Mouse (Mus musculus): Measurements from ENCODE around the gene Fmo1. TPM values are rescaled to one million over a fixed set of nuclear protein-coding genes. Genes with fewer than 3 reads are reported as not detected.

Gene Fmo1
- total and polyA plus RNA-seq, 3 experiments: 1.8 TPM; not detected in 2

DNA sequence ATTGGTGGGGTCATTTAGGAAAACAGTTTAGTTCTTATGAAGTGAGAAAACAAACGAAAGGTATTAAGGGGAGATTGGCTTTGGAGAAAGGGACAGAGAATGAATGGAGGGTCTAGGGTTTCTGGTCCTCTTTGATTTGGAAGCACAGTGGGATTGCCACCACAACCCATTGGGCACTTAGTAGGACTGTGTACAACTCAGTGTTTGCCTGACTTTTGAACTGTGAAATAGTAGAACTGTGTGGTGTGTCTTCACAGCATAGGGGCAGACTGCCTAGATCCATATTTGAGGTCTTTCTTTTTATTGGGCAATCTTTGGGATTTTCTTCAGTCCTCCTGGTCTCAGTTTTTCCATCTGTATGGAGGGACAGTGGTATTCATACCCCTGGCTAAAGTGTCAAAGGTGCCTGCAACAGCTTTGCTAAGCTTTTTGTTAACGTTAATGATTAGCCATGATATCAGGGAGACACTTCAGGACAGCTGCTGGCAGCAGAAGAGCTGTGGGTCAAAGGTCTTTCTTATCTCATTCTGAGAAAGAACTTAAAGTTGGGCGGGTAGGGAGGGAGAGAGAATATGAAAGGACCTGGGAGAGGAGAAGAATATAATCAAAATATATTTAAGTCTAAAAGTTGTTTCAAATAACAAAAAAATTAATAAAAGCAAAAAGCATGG, 12.5 kb downstream of the Fmo1 start:
- H3K4me3 ChIP-seq (ENCODE audit: control insufficient read depth in 1 of 2, insufficient read depth in 1 of 2, low read depth in 2 of 2, low read length in 2 of 2): no peak overlapping the region
- H3K36me3 ChIP-seq (ENCODE audit: control insufficient read depth in 1 of 2, insufficient read depth in 2 of 2, low read length in 2 of 2): no peaks in the 10 kb centered on the region
- H3K79me2 ChIP-seq (ENCODE audit: control insufficient read depth, insufficient read depth, low read length, poor library complexity): no peaks in the 10 kb centered on the region
- H3K9ac ChIP-seq (ENCODE audit: control insufficient read depth, low read depth, low read length, poor library complexity, severe bottlenecking): no peak overlapping the region
- no peak for TF ChIP-seq ZKSCAN1 (IDR thresholded peaks at IDR 0.05; ENCODE audit: low read depth, low read length)
- TF ChIP-seq ZC3H11A (IDR thresholded peaks at IDR 0.05; ENCODE audit: low read depth, low read length): no peak
- TF ChIP-seq MYB (IDR thresholded peaks at IDR 0.05; ENCODE audit: low read depth, low read length): no peak
- no peak for TF ChIP-seq ZMIZ1 (IDR thresholded peaks at IDR 0.05; ENCODE audit: low read depth, low read length)
- no peak for TF ChIP-seq MAX (IDR thresholded peaks at IDR 0.05; ENCODE audit: low read length)
- TF ChIP-seq MAFK (IDR thresholded peaks at IDR 0.05; ENCODE audit: borderline replicate concordance, low read depth, low read length): no peak
- TF ChIP-seq CHD1 (IDR thresholded peaks at IDR 0.05; ENCODE audit: low read depth, low read length): no peak
- no peak for TF ChIP-seq ZNF384 (IDR thresholded peaks at IDR 0.05; ENCODE audit: low read depth, low read length)
- TF ChIP-seq USF2 (IDR thresholded peaks at IDR 0.05; ENCODE audit: borderline replicate concordance in 1 of 2, insufficient read depth in 1 of 2, low read depth in 1 of 2, low read length in 2 of 2): no peak
- TF ChIP-seq ETS1 (IDR thresholded peaks at IDR 0.05; ENCODE audit: low read depth, low read length): no peak
- H3K4me1 ChIP-seq (ENCODE audit: control insufficient read depth in 1 of 2, insufficient read depth in 2 of 2, low read length in 2 of 2): no peaks in the 10 kb centered on the region
- H3K27ac ChIP-seq (ENCODE audit: control insufficient read depth, low read depth, low read length): no peak overlapping the region
- H3K27me3 ChIP-seq (ENCODE audit: control insufficient read depth in 1 of 2, insufficient read depth in 2 of 2, low read length in 2 of 2): no peaks in the 10 kb centered on the region
- no peak for DNase-seq (ENCODE audit: low read depth, low spot score)
- H3K9me3 ChIP-seq (replicated peaks; ENCODE audit: insufficient read depth, low read length): no peaks in the 10 kb centered on the region

GRCm38 (mm10) chr1:162847554-162847953, 18.9 kb downstream of the Fmo1 start:
- no peak overlapping the region for H3K27ac ChIP-seq (ENCODE audit: control insufficient read depth, low read depth, low read length)
- H3K4me1 ChIP-seq (ENCODE audit: control insufficient read depth in 1 of 2, insufficient read depth in 2 of 2, low read length in 2 of 2): no peaks in the 10 kb centered on the region
- no peaks in the 10 kb centered on the region for H3K27me3 ChIP-seq (ENCODE audit: control insufficient read depth in 1 of 2, insufficient read depth in 2 of 2, low read length in 2 of 2)
- no peaks in the 10 kb centered on the region for H3K9me3 ChIP-seq (replicated peaks; ENCODE audit: insufficient read depth, low read length)
- H3K9ac ChIP-seq (ENCODE audit: control insufficient read depth, low read depth, low read length, poor library complexity, severe bottlenecking): no peak overlapping the region
- TF ChIP-seq ZC3H11A (IDR thresholded peaks at IDR 0.05; ENCODE audit: low read depth, low read length) (no peak), RAD21 (IDR thresholded peaks at IDR 0.05; ENCODE audit: low read depth, low read length) (no peak), USF2 (IDR thresholded peaks at IDR 0.05; ENCODE audit: borderline replicate concordance in 1 of 2, insufficient read depth in 1 of 2, low read depth in 1 of 2, low read length in 2 of 2) (no peak)
- no peaks in the 10 kb centered on the region for H3K79me2 ChIP-seq (ENCODE audit: control insufficient read depth, insufficient read depth, low read length, poor library complexity)
- no peak overlapping the region for H3K4me3 ChIP-seq (ENCODE audit: control insufficient read depth in 1 of 2, insufficient read depth in 1 of 2, low read depth in 2 of 2, low read length in 2 of 2)
- H3K36me3 ChIP-seq (ENCODE audit: control insufficient read depth in 1 of 2, insufficient read depth in 2 of 2, low read length in 2 of 2): no peaks in the 10 kb centered on the region
- DNase-seq (ENCODE audit: low read depth, low spot score): no peak

- H3K9ac ChIP-seq (ENCODE audit: control insufficient read depth, low read depth, low read length, poor library complexity, severe bottlenecking): no peak overlapping the region
- no peaks in the 10 kb centered on the region for H3K79me2 ChIP-seq (ENCODE audit: control insufficient read depth, insufficient read depth, low read length, poor library complexity)
- no peak for DNase-seq (ENCODE audit: low read depth, low spot score)
- H3K9me3 ChIP-seq (replicated peaks; ENCODE audit: insufficient read depth, low read length): no peaks in the 10 kb centered on the region
- no peaks in the 10 kb centered on the region for H3K36me3 ChIP-seq (ENCODE audit: control insufficient read depth in 1 of 2, insufficient read depth in 2 of 2, low read length in 2 of 2)
- H3K4me3 ChIP-seq (ENCODE audit: control insufficient read depth in 1 of 2, insufficient read depth in 1 of 2, low read depth in 2 of 2, low read length in 2 of 2): no peak overlapping the region
- H3K4me1 ChIP-seq (ENCODE audit: control insufficient read depth in 1 of 2, insufficient read depth in 2 of 2, low read length in 2 of 2): no peaks in the 10 kb centered on the region
- no peaks in the 10 kb centered on the region for H3K27me3 ChIP-seq (ENCODE audit: control insufficient read depth in 1 of 2, insufficient read depth in 2 of 2, low read length in 2 of 2)
- no peak for TF ChIP-seq E2F4 (IDR thresholded peaks at IDR 0.05; ENCODE audit: borderline replicate concordance, low read depth, low read length)
- TF ChIP-seq RAD21 (IDR thresholded peaks at IDR 0.05; ENCODE audit: low read depth, low read length): no peak
- no peak for TF ChIP-seq RCOR1 (IDR thresholded peaks at IDR 0.05; ENCODE audit: low read depth, low read length)
- no peak for TF ChIP-seq USF2 (IDR thresholded peaks at IDR 0.05; ENCODE audit: borderline replicate concordance in 1 of 2, insufficient read depth in 1 of 2, low read depth in 1 of 2, low read length in 2 of 2)
- TF ChIP-seq ETS1 (IDR thresholded peaks at IDR 0.05; ENCODE audit: low read depth, low read length): no peak
- no peak for TF ChIP-seq MYB (IDR thresholded peaks at IDR 0.05; ENCODE audit: low read depth, low read length)
- no peak for TF ChIP-seq CTCF (IDR thresholded peaks at IDR 0.05 in 2 of 3, conservative IDR thresholded peaks at IDR 0.05 in 1 of 3; ENCODE audit: control insufficient read depth in 1 of 3, insufficient read depth in 1 of 3, low read depth in 2 of 3, low read length in 3 of 3, poor library complexity in 1 of 3, severe bottlenecking in 1 of 3)
- TF ChIP-seq UBTF (IDR thresholded peaks at IDR 0.05; ENCODE audit: borderline replicate concordance, insufficient read depth, low read depth, low read length): no peak
- no peak for TF ChIP-seq MAX (IDR thresholded peaks at IDR 0.05; ENCODE audit: low read length)
- no peak for TF ChIP-seq ZMIZ1 (IDR thresholded peaks at IDR 0.05; ENCODE audit: low read depth, low read length)
- TF ChIP-seq ZC3H11A (IDR thresholded peaks at IDR 0.05; ENCODE audit: low read depth, low read length): no peak
- no peak for TF ChIP-seq NRF1 (IDR thresholded peaks at IDR 0.05; ENCODE audit: insufficient read depth, low read depth, low read length, poor library complexity, severe bottlenecking)
- TF ChIP-seq HCFC1 (IDR thresholded peaks at IDR 0.05; ENCODE audit: low read depth, low read length): no peak
- TF ChIP-seq BHLHE40 (IDR thresholded peaks at IDR 0.05; ENCODE audit: borderline replicate concordance, low read depth, low read length): no peak
- TF ChIP-seq MYC (IDR thresholded peaks at IDR 0.05; ENCODE audit: low read depth, low read length): no peak
- TF ChIP-seq MAZ (IDR thresholded peaks at IDR 0.05; ENCODE audit: low read depth, low read length): no peak
- TF ChIP-seq CHD1 (IDR thresholded peaks at IDR 0.05; ENCODE audit: low read depth, low read length): no peak
- TF ChIP-seq EP300 (IDR thresholded peaks at IDR 0.05; ENCODE audit: low read depth in 1 of 2, low read length in 2 of 2): no peak
- no peak for TF ChIP-seq ZKSCAN1 (IDR thresholded peaks at IDR 0.05; ENCODE audit: low read depth, low read length)
- TF ChIP-seq JUND (IDR thresholded peaks at IDR 0.05; ENCODE audit: low read depth, low read length): no peak
- no peak overlapping the region for H3K27ac ChIP-seq (ENCODE audit: control insufficient read depth, low read depth, low read length)
Observed at GRCm38 (mm10) chr1:162840211-162840610, 26.2 kb downstream of the Fmo1 start.
